Mouse (Mus musculus) urinary bladder, adult 2 months (tissue): Measurements from ENCODE around the gene Cggbp1. TPM values are rescaled to one million over a fixed set of nuclear protein-coding genes. Genes with fewer than 3 reads are reported as not detected.
A peak's percentile ranks its signal among the peaks of the same experiment; 100 is the strongest.

Source experiments
- DNase-seq: peaks from one replicate; pipeline ENCODE4 v3.0.0; 2022; ENCODE audit warnings: low spot score
- polyA plus RNA-seq: library from polyadenylated mRNA; depleted of rRNA; stranded (reverse); fragments of >200 nt; gene quantifications from 2 replicates; pipeline ENCODE4 v1.2.3, GENCODE M21; 2012; rRNA removed

Cggbp1 gene
- polyA plus RNA-seq, 1 experiment = 46.5 TPM

DNA sequence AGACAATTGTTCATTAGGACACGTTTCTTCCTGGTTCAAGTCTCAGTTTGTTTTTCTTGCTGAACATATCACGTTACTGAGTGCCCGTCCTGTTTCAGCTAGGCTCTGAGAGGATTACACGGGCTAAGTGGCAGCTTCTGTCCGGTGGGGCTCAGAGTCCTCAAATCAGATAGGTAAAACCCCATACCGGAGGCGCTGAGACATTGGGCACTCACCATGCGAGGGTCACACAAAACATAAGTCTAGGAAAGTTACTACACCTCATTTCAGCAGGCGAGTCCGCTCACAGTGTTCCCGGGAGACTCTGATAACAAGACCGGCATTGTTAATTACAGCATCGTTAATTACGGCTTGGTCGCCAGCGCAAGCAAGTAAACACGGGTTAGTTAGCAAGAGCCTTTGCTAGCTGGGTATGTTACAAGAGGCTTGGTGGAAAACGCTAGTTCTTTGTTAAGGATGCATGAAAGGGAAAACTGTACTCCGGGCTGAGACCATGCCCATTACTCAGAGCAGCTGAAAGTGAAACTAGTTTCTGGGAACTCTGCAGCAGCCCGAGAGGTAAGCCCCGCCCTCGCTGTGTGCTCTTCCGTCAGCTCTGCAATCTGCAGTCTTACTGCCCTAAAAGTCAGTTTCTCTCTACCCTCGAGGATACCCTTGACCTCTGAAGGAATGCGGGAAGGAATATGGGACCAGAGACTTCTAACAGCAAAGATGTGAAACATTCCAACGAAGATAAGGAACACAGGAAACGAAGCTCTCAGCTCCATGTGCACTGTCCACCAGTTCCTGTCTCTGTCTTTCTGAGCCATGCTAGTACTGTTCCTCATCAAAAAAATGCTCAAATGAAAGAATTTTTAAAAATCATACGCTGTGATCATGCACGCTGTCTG lies 21.9 kb downstream of the Cggbp1 start:
- DNase-seq = peak; percentile 59

GRCm38 (mm10) chr16:64875384-64875783 lies 23.6 kb downstream of the Cggbp1 start:
- no peak for DNase-seq

DNA sequence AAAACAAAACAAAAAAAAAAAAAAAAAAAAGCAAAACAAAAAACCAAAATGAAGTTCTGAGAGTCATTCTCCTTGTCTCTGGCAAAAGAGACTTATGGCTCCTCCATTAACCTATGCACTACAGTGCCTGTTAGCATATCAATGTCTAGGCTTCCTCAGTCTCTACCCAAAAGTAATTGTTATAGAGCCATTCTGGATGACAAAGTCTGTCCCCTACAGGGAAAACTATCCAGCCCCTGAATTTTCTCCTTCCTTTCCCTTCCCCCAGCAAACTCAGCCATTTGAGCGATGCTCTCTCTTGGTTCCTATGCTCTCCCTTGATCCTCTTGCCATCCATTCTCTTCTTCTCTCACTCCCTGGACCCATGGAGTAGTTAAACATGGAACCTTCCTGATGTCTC lies 24.0 kb downstream of the Cggbp1 start:
- no peak for DNase-seq

DNA sequence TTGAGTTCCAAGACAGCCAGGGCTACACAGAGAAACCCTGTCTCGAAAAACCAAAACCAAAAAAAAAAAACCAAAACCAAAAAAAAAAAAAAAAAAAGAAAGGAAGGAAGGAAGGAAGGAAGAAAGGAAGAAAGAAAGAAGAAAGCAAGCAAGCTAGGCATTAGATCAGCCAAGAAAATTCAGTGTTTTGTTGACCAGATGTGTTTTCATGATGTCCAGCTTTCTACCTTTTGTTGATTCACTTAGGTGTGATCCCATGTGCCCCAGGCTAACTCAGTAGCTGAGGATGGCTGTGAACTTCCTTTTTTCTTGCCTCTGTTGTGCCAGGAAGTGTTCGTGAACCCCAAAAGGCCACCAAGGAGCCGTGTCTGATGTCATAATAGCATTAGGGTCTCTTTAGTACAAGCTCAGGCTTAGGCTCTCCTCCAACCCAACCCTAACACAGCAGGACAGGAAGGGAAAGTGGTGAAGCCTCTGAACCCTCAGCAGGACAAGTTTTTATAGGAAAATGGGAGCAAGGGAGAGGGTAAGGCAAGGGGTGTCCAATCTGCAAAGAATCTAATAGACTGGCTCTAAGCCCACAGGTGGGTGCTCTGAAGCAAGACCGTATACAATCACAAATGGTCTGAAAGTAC lies 25.0 kb downstream of the Cggbp1 start:
- no peak for DNase-seq

DNA sequence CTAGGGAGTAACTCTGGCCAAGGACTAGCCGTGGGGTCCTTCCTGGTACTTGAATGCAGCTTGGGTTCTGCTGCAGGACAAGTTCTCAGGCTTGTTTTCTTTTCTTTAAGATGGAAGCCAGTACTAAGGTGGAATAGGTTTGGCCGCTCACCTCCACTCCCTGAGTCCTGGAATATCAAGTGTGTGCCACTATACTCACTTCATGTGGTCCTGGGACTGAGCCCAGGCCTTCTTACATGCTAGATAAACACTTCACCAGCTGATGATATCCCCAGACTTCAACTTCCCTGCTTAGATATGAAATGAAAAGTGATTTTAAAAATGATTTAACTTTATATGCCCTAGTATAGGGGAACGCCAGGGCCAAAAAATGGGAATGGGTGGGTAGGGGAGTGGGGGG lies 25.5 kb downstream of the Cggbp1 start:
- no peak for DNase-seq

- DNase-seq = no peak
Observed at GRCm38 (mm10) chr16:64878611-64879132, 26.9 kb downstream of the Cggbp1 start.

- no peak for DNase-seq
Observed at GRCm38 (mm10) chr16:64879735-64880134, 27.9 kb downstream of the Cggbp1 start.

DNA sequence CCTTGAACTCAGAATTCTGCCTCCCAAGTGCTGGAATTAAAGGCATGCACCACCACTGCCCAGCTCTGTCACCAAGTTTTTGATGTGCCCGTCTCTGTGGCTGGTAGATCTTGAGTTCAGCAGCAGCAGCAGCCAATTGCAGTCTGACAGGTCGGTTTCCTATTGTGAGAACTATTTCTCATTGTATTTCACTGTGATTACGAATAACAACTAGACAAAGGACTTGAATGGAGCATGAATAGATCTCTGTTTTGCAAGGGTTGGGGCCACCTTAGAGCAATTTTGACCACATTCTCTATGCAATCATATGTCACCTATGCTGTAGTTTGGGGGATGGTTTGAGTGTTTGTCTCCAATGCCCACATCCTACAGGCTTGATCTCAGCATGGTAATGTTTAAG lies 29.2 kb downstream of the Cggbp1 start:
- no peak for DNase-seq

DNA sequence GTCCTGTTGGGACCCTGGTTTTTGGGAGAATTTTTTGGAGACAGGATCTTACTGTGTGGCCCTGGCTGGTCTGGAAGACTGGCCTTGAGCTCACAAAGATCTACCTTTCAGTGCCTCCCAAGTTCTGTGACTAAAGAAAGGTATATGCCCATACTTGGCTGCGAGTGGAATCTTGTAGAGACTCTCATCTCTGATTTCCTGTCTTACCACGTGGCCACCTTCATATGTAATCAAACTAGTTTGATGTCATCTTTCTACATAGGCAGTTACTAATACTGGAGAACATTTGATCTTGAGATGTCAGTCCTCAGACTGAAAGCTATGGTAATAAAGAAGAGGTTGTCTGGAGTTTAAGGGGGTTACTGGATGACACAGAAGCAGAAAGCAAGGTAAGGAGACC lies 29.6 kb downstream of the Cggbp1 start:
- DNase-seq = no peak

- DNase-seq = no peak
Observed at GRCm38 (mm10) chr16:64883896-64884295, 32.1 kb downstream of the Cggbp1 start.

GRCm38 (mm10) chr16:64884420-64884838 lies 32.6 kb downstream of the Cggbp1 start:
- no peak for DNase-seq

DNA sequence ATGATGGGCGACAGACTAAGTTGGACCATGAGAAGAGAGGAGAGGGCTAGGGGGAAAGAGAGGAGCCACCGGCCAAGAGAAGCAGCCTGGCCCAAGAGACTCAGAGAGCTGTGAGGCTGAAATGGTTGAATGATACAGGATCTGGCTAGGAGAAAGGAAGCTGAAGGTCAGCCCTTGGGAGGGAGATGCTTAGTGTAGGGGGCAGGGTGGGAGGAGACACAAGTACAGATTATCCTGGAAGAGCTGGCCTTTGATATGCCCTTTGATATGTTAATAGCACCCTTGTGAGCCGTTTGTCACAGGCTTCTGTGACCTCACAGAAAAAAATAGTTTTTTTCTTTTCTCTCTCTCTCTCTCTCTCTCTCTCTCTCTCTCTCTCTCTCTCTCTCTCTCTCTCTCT lies 33.3 kb downstream of the Cggbp1 start:
- no peak for DNase-seq

DNA sequence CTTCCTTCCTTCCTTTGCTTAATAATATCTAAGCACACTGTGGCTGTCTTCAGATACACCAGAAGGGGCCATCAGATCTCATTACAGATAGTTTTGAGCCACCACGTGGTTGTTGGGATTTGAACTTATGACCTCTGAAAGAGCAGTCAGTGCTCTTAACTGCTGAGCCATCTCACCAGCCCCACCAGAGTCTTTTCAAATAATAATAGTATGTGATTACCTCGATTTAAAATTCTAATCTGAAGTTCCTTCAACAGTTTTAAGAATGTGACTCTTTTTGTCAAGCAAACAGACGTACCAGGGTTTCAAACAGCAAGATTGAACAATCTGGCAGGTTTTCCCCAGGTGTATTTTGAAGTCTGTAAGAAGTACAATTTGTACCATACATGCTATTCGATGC lies 33.8 kb downstream of the Cggbp1 start:
- DNase-seq = no peak

DNA sequence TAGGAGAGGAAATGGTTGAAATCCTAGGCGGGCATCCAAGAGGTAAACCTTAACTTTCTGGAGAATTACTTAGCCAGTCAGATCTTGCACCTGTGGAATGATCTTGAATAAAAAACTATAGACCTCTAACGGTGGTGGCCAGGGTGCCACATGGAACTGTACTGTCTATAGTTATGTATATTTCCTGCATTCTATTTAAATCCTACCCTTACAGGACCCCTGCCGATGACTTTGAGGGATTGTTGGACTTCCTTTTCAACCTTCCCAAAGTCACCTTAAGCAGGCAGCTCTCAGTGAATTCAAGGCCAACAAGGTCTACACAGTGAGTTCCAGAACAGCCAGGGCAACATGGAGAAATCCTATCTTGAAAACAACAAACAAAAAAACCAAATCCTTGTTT lies 37.7 kb downstream of the Cggbp1 start:
- no peak for DNase-seq

DNA sequence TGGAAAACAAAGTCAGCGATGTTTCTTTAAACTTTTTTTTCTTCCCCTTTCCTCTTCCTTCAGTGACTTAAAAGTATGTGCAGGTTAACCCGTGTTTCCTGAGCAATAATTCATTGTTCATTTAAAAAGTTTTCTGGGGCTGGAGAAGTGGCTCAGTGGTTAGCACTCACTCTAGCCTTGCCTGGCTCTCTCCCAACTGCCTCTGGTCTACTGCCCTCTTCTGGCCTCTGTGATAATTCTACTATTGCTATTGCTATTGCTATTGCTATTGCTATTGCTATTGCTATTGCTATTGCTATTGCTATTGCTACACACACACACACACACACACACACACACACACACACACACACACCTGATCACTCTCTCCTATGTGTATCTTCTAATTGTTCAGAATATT lies 47.3 kb downstream of the Cggbp1 start:
- DNase-seq = no peak

- DNase-seq = no peak
Observed at GRCm38 (mm10) chr16:64903328-64903727, 51.5 kb downstream of the Cggbp1 start.

- DNase-seq = no peak
Observed at GRCm38 (mm10) chr16:64907112-64907511, 55.3 kb downstream of the Cggbp1 start.

GRCm38 (mm10) chr16:64908747-64909146 lies 57.0 kb downstream of the Cggbp1 start:
- DNase-seq = no peak

Other genes with a start within 250 kb of the Cggbp1 start
- gene Csnka2ip, start 249.6 kb upstream of the Cggbp1 start, polyA plus RNA-seq = 0.03 TPM in 1 of 2 replicates, not detected in the other
- gene 4930453N24Rik, start 80.8 kb upstream of the Cggbp1 start, polyA plus RNA-seq = 20.6 and 21.3 TPM in 2 replicates
- gene Zfp654, start 344 bp upstream of the Cggbp1 start, polyA plus RNA-seq = 8.4 and 8.5 TPM in 2 replicates